Comparison of ENCODE assay signal across 29 mouse cellular contexts in genomic region chr8:76072671-76073351, GRCm38 (mm10).
DNase-seq lines count a peak whose midpoint lies in the region; ATAC-seq and TF ChIP-seq lines count a peak whose summit lies in the region.
"Had no signal": no experiment of that assay in that cellular context is flagged by ENCODE, and none has a peak within 500 bp of the region (broad histone marks: within the 10 kb centered on the region; RNA-seq: fewer than 3 reads in every experiment).

No protein-coding gene starts in this region.

- TF ChIP-seq CTCF in lung, embryonic 14.5 days (IDR thresholded peaks at IDR 0.05; ENCODE audit: low read depth) = no peak

- H3K36me3 ChIP-seq in forebrain, embryonic 11.5 days (ENCODE audit: control insufficient read depth, insufficient read depth, low read length) = no peaks in the 10 kb centered on the region
- H3K36me3 ChIP-seq in forebrain, embryonic 10.5 days (replicated peaks) = no peaks in the 10 kb centered on the region
- H3K36me3 ChIP-seq in lung, embryonic 14.5 days (ENCODE audit: insufficient read depth) = no peaks in the 10 kb centered on the region
- H3K36me3 ChIP-seq in forebrain, embryonic 15.5 days = no peaks in the 10 kb centered on the region
- H3K36me3 ChIP-seq: embryonic facial prominence, embryonic 13.5 days; heart, embryonic 13.5 days; liver, embryonic 15.5 days; lung, embryonic 15.5 days; midbrain, embryonic 12.5 days; neural tube, embryonic 13.5 days had no signal

- DNase-seq in forebrain, embryonic 11.5 days (ENCODE audit: low spot score) = peak; percentile 65
- no peak for DNase-seq in forebrain, embryonic 10.5 days (ENCODE audit: extremely low spot score, low spot score)
- DNase-seq in lung, embryonic 14.5 days = peak; percentile 5
- no peak for DNase-seq in lung, postnatal 14 days
- peak; percentile 19 for DNase-seq in retina, embryonic 14.5 days (ENCODE audit: low spot score)
- no peak for DNase-seq in ovary, postnatal 36 days (ENCODE audit: low spot score)
- no peak for DNase-seq in thymus, postnatal 36 days
- DNase-seq: adrenal gland, postnatal 14 days; cerebellum, adult 11-12 months; gastrocnemius, postnatal 14 days; heart, adult 11 months; heart, postnatal 10 days; kidney, adult 8-10 months; kidney, postnatal 4 days; lung, postnatal 36 days; spleen, adult 18-20 months; thymus, adult 18-20 months; thymus, postnatal 25 days had no signal

- H3K9ac ChIP-seq in forebrain, embryonic 11.5 days (ENCODE audit: low read length) = no peak overlapping the region
- H3K9ac ChIP-seq in lung, embryonic 14.5 days = no peak overlapping the region
- no peak overlapping the region for H3K9ac ChIP-seq in forebrain, embryonic 15.5 days (replicated peaks)
- H3K9ac ChIP-seq: embryonic facial prominence, embryonic 13.5 days; heart, embryonic 13.5 days; liver, embryonic 15.5 days; lung, embryonic 15.5 days; midbrain, embryonic 12.5 days; neural tube, embryonic 13.5 days had no signal

- peaks cover 16% of the 10 kb centered on the region for H3K27me3 ChIP-seq in forebrain, embryonic 11.5 days (ENCODE audit: control insufficient read depth, insufficient read depth, low read length)
- H3K27me3 ChIP-seq in forebrain, embryonic 10.5 days (ENCODE audit: poor library complexity, severe bottlenecking) = peaks cover 76% of the 10 kb centered on the region
- no peaks in the 10 kb centered on the region for H3K27me3 ChIP-seq in lung, embryonic 14.5 days (ENCODE audit: insufficient read depth, low read length)
- H3K27me3 ChIP-seq in forebrain, embryonic 15.5 days = peaks cover 22% of the 10 kb centered on the region
- H3K27me3 ChIP-seq: embryonic facial prominence, embryonic 13.5 days; heart, embryonic 13.5 days; liver, embryonic 15.5 days; lung, embryonic 15.5 days; midbrain, embryonic 12.5 days; neural tube, embryonic 13.5 days had no signal

- H3K27ac ChIP-seq in forebrain, embryonic 11.5 days (ENCODE audit: low read depth, low read length) = no peak overlapping the region
- no peak overlapping the region for H3K27ac ChIP-seq in forebrain, embryonic 10.5 days
- no peak overlapping the region for H3K27ac ChIP-seq in lung, embryonic 14.5 days (ENCODE audit: low read depth)
- H3K27ac ChIP-seq in forebrain, embryonic 15.5 days (replicated peaks) = no peak overlapping the region
- H3K27ac ChIP-seq: embryonic facial prominence, embryonic 13.5 days; heart, embryonic 13.5 days; kidney, postnatal 0 days; liver, embryonic 15.5 days; lung, embryonic 15.5 days; midbrain, embryonic 12.5 days; neural tube, embryonic 13.5 days; stomach, postnatal 0 days had no signal

- WGBS in forebrain, embryonic 11.5 days = 12% methylated on average over 3 of the region's 3 CpGs
- WGBS in forebrain, embryonic 10.5 days = 23% methylated on average over 3 of the region's 3 CpGs
- 53% methylated on average over 3 of the region's 3 CpGs for WGBS in lung, embryonic 14.5 days
- 7% methylated on average over 3 of the region's 3 CpGs for WGBS in forebrain, embryonic 15.5 days

- H3K9me3 ChIP-seq in forebrain, embryonic 11.5 days (ENCODE audit: control insufficient read depth, low read length) = no peaks in the 10 kb centered on the region
- no peaks in the 10 kb centered on the region for H3K9me3 ChIP-seq in forebrain, embryonic 10.5 days
- H3K9me3 ChIP-seq in lung, embryonic 14.5 days (ENCODE audit: low read depth, low read length) = no peaks in the 10 kb centered on the region
- H3K9me3 ChIP-seq in forebrain, embryonic 15.5 days = no peaks in the 10 kb centered on the region
- H3K9me3 ChIP-seq: embryonic facial prominence, embryonic 13.5 days; heart, embryonic 13.5 days; liver, embryonic 15.5 days; lung, embryonic 15.5 days; midbrain, embryonic 12.5 days; neural tube, embryonic 13.5 days had no signal

- H3K4me3 ChIP-seq in forebrain, embryonic 11.5 days (ENCODE audit: low read depth, low read length) = no peak overlapping the region
- no peak overlapping the region for H3K4me3 ChIP-seq in forebrain, embryonic 10.5 days
- H3K4me3 ChIP-seq in lung, embryonic 14.5 days (ENCODE audit: low read depth, low read length) = no peak overlapping the region
- H3K4me3 ChIP-seq in forebrain, embryonic 15.5 days = no peak overlapping the region
- H3K4me3 ChIP-seq: embryonic facial prominence, embryonic 13.5 days; heart, embryonic 13.5 days; liver, embryonic 15.5 days; lung, embryonic 15.5 days; midbrain, embryonic 12.5 days; neural tube, embryonic 13.5 days had no signal

- no peak overlapping the region for H3K4me2 ChIP-seq in forebrain, embryonic 11.5 days (ENCODE audit: low read depth, low read length, severe bottlenecking)
- no peak overlapping the region for H3K4me2 ChIP-seq in lung, embryonic 14.5 days
- H3K4me2 ChIP-seq in forebrain, embryonic 15.5 days (replicated peaks) = no peak overlapping the region
- H3K4me2 ChIP-seq: embryonic facial prominence, embryonic 13.5 days; heart, embryonic 13.5 days; liver, embryonic 15.5 days; lung, embryonic 15.5 days; midbrain, embryonic 12.5 days; neural tube, embryonic 13.5 days had no signal

- no peaks in the 10 kb centered on the region for H3K4me1 ChIP-seq in forebrain, embryonic 11.5 days (replicated peaks; ENCODE audit: control insufficient read depth, insufficient read depth, low read length)
- H3K4me1 ChIP-seq in forebrain, embryonic 10.5 days = peaks cover 13% of the 10 kb centered on the region
- H3K4me1 ChIP-seq in lung, embryonic 14.5 days (ENCODE audit: insufficient read depth) = no peaks in the 10 kb centered on the region
- H3K4me1 ChIP-seq in forebrain, embryonic 15.5 days = no peaks in the 10 kb centered on the region
- H3K4me1 ChIP-seq: embryonic facial prominence, embryonic 13.5 days; heart, embryonic 13.5 days; liver, embryonic 15.5 days; lung, embryonic 15.5 days; midbrain, embryonic 12.5 days; neural tube, embryonic 13.5 days had no signal

- peak; percentile 94 for ATAC-seq in forebrain, embryonic 11.5 days (replicated peaks; ENCODE audit: low FRiP score)
- no peak for ATAC-seq in lung, embryonic 14.5 days (ENCODE audit: insufficient read depth)
- peak; percentile 87 for ATAC-seq in forebrain, embryonic 15.5 days (replicated peaks)
- ATAC-seq: CD4-positive, CD25-positive, alpha-beta regulatory T cell, adult 4 months; intestine, embryonic 16.5 days had no signal

Comparison
In these comparisons a context has a peak if more than half of its experiments do, and no peak if none do; other contexts are left out.
1. DNase-seq: peak in forebrain, embryonic 11.5 days (single experiment), lung, embryonic 14.5 days (single experiment) and retina, embryonic 14.5 days (single experiment); none in forebrain, embryonic 10.5 days (single experiment), lung, postnatal 14 days (single experiment), ovary, postnatal 36 days (single experiment) and thymus, postnatal 36 days (0 of 2).